Mouse (Mus musculus) cerebellum, postnatal 14 days (tissue): ENCODE measurements around the gene Ttc7b.

Source experiments
- DNase-seq, 2 experiments: peaks; one replicate each; pipeline ENCODE4 v3.0.0; 2021; ENCODE audit warnings: mixed read lengths in 2 of 2

Ttc7b gene

GRCm38 (mm10) chr12:100264941-100265340, 255.7 kb downstream of the Ttc7b start:
- DNase-seq = peak; percentile 24 to 46

- peak in 1 of 2 experiments; percentile 40 for DNase-seq
Measured at GRCm38 (mm10) chr12:100262846-100263245, 257.8 kb downstream of the Ttc7b start.

GRCm38 (mm10) chr12:100261761-100262160, 258.9 kb downstream of the Ttc7b start:
- DNase-seq = no peak

GRCm38 (mm10) chr12:100260151-100260550, 260.5 kb downstream of the Ttc7b start:
- DNase-seq = peak; percentile 54 to 67

GRCm38 (mm10) chr12:100257779-100258178, 262.8 kb downstream of the Ttc7b start:
- no peak for DNase-seq

GRCm38 (mm10) chr12:100255441-100255949, 265.1 kb downstream of the Ttc7b start:
- no peak for DNase-seq

GRCm38 (mm10) chr12:100254471-100254870, 266.2 kb downstream of the Ttc7b start:
- no peak for DNase-seq
